In genomic region chr11:95805010-95805409, GRCm38 (mm10) we compare ENCODE assay signal across 12 mouse cellular contexts. TPM values are rescaled to one million over a fixed set of nuclear protein-coding genes. Genes with fewer than 3 reads are reported as not detected.
A peak's percentile ranks its signal among the peaks of the same experiment; 100 is the strongest.
DNase-seq lines count a peak whose midpoint lies in the region; ATAC-seq and TF ChIP-seq lines count a peak whose summit lies in the region.
"Had no signal": no experiment of that assay in that cellular context is flagged by ENCODE, and none has a peak within 500 bp of the region (broad histone marks: within the 10 kb centered on the region; RNA-seq: fewer than 3 reads in every experiment).

No protein-coding gene starts in this region.

- peak overlapping the region; percentile 66 for H3K9ac ChIP-seq in liver, embryonic 14.5 days (replicated peaks)
- H3K9ac ChIP-seq in stomach, embryonic 16.5 days (ENCODE audit: low read length): no peak overlapping the region
- H3K9ac ChIP-seq: midbrain, embryonic 15.5 days had no signal

- H3K27ac ChIP-seq in gastrocnemius, adult 2 months: peak overlapping the region; percentile 51
- peak overlapping the region; percentile 100 for H3K27ac ChIP-seq in liver, embryonic 14.5 days
- peak overlapping the region; percentile 30 for H3K27ac ChIP-seq in stomach, embryonic 16.5 days (ENCODE audit: low read length)
- H3K27ac ChIP-seq: midbrain, embryonic 15.5 days had no signal

- TF ChIP-seq EP300 in liver, embryonic 14.5 days (IDR thresholded peaks at IDR 0.05; ENCODE audit: low read depth): no peak

- no peaks in the 10 kb centered on the region for H3K27me3 ChIP-seq in liver, embryonic 14.5 days (ENCODE audit: control insufficient read depth, insufficient read depth, low read length)
- H3K27me3 ChIP-seq in stomach, embryonic 16.5 days (ENCODE audit: control insufficient read depth, insufficient read depth, low read length): no peaks in the 10 kb centered on the region
- H3K27me3 ChIP-seq: midbrain, embryonic 15.5 days had no signal

- peaks cover 4% of the 10 kb centered on the region; the same call in 1 of the 2 replicates for H3K9me3 ChIP-seq in liver, embryonic 14.5 days (ENCODE audit: control insufficient read depth, low read length)
- H3K9me3 ChIP-seq in stomach, embryonic 16.5 days (replicated peaks; ENCODE audit: control insufficient read depth, low read length): peaks cover 4% of the 10 kb centered on the region; the same call in 1 of the 2 replicates
- H3K9me3 ChIP-seq: midbrain, embryonic 15.5 days had no signal

- peak; percentile 99 for ATAC-seq in activated CD4-positive, CD25-positive, alpha-beta regulatory T cell, adult 4 months
- ATAC-seq in liver, embryonic 14.5 days (ENCODE audit: insufficient read depth): no peak
- ATAC-seq in stomach, embryonic 16.5 days (ENCODE audit: insufficient read depth, low FRiP score): no peak
- ATAC-seq in megakaryocyte-erythroid progenitor cell, adult 5-6 weeks (replicated peaks; ENCODE audit: low FRiP score, low TSS enrichment, poor library complexity, severe bottlenecking): no peak
- ATAC-seq: midbrain, embryonic 15.5 days had no signal

- H3K36me3 ChIP-seq in liver, embryonic 14.5 days (replicated peaks; ENCODE audit: control insufficient read depth, insufficient read depth, low read depth): no peaks in the 10 kb centered on the region
- no peaks in the 10 kb centered on the region for H3K36me3 ChIP-seq in stomach, embryonic 16.5 days (ENCODE audit: control insufficient read depth, insufficient read depth, low read length)
- H3K36me3 ChIP-seq: midbrain, embryonic 15.5 days had no signal

- H3K4me1 ChIP-seq in liver, embryonic 14.5 days (replicated peaks; ENCODE audit: control insufficient read depth in 2 of 2, insufficient read depth in 2 of 2, low read length in 1 of 2): peaks cover 80 to 85% of the 10 kb centered on the region in 2 experiments
- H3K4me1 ChIP-seq in stomach, embryonic 16.5 days (ENCODE audit: control insufficient read depth, insufficient read depth, low read length): peaks cover 15% of the 10 kb centered on the region

- DNase-seq in gastrocnemius, adult 2 months: no peak
- no peak for DNase-seq in gastrocnemius, adult 18-20 months (ENCODE audit: low spot score)
- DNase-seq in liver, embryonic 14.5 days (ENCODE audit: low read depth in 3 of 3, low spot score in 3 of 3): no peak
- no peak for DNase-seq in kidney, adult 18-20 months
- DNase-seq in gastrocnemius, postnatal 25 days: no peak
- DNase-seq: gastrocnemius, postnatal 10 days; layer of hippocampus, adult 9-11 months; lung, postnatal 10 days had no signal

- 51% methylated on average over 5 of the region's 5 CpGs for WGBS in liver, embryonic 14.5 days (ENCODE audit: insufficient replicate concordance)
- WGBS in stomach, embryonic 16.5 days: 64% methylated on average over 5 of the region's 5 CpGs

- no peak for TF ChIP-seq CTCF in gastrocnemius, adult 2 months (IDR thresholded peaks at IDR 0.05)
- no peak for TF ChIP-seq CTCF in liver, embryonic 14.5 days (IDR thresholded peaks at IDR 0.05; ENCODE audit: low read depth)

- H3K4me3 ChIP-seq in gastrocnemius, adult 2 months: no peak overlapping the region
- H3K4me3 ChIP-seq in liver, embryonic 14.5 days (ENCODE audit: insufficient read depth in 1 of 2, low read depth in 2 of 2, low read length in 2 of 2): 0 out of 4 replicates have a peak overlapping the region, but pooled peaks of 1 of the 2 experiments have one; percentile 6
- H3K4me3 ChIP-seq in stomach, embryonic 16.5 days (replicated peaks; ENCODE audit: low read length): no peak overlapping the region
- H3K4me3 ChIP-seq: midbrain, embryonic 15.5 days had no signal

- intact Hi-C loops in gastrocnemius, adult 2 months (cut with DNase I): no loop called here

- peak overlapping the region; percentile 55 for H3K4me2 ChIP-seq in liver, embryonic 14.5 days (ENCODE audit: low read depth)
- no peak overlapping the region for H3K4me2 ChIP-seq in stomach, embryonic 16.5 days (ENCODE audit: low read depth, low read length)
- H3K4me2 ChIP-seq: midbrain, embryonic 15.5 days had no signal

RNA-seq across cellular contexts. Expression of gene Phospho1, which starts 19.3 kb away (rescaled TPM):
- 100 to 1,000 TPM; 274 to 394 TPM for total RNA-seq in gastrocnemius, adult 2 months (2021)
- total RNA-seq in gastrocnemius, adult 18-20 months (2021): 100 to 1,000 TPM; 355 to 388 TPM
- polyA plus RNA-seq in activated CD4-positive, CD25-positive, alpha-beta regulatory T cell, adult 4 months (2017; shearing (Covaris generic)): not detected
- 21.4 and 22.0 TPM in 2 replicates for polyA plus RNA-seq in liver, embryonic 14.5 days (2012; rRNA removed)
- polyA plus RNA-seq in liver, embryonic 14.5 days (2014; fragmentation: Nextera tagmentation; extraction: Ambion mirVana): 5.7 and 6.6 TPM in 2 replicates
- polyA plus RNA-seq in stomach, embryonic 16.5 days (2015; fragmentation: Nextera tagmentation; extraction: Ambion mirVana): 0.54 and 0.94 TPM in 2 replicates
- 5.6 and 7.5 TPM in 2 replicates for total RNA-seq in megakaryocyte-erythroid progenitor cell, adult 5-6 weeks (2014; fragmentation: Nextera tagmentation)
- 0.56 and 3.2 TPM in 2 replicates for total RNA-seq in megakaryocyte-erythroid progenitor cell, adult 5-6 weeks (2017)
- 100 to 1,000 TPM; 288 to 335 TPM for total RNA-seq in gastrocnemius, postnatal 25 days (2021)
- polyA plus RNA-seq: midbrain, embryonic 15.5 days had no signal

RNA-seq across cellular contexts. Expression of gene Gngt2, which starts 32.0 kb away (rescaled TPM):
- total RNA-seq in gastrocnemius, adult 2 months (2021): 1 to 10 TPM; 2.6 to 7.6 TPM
- 1 to 10 TPM; 5.5 to 6.9 TPM for total RNA-seq in gastrocnemius, adult 18-20 months (2021)
- polyA plus RNA-seq in activated CD4-positive, CD25-positive, alpha-beta regulatory T cell, adult 4 months (2017; shearing (Covaris generic)): 10 to 100 TPM; 47.5 to 58.4 TPM
- polyA plus RNA-seq in liver, embryonic 14.5 days (2012; rRNA removed): 6.9 and 13.0 TPM in 2 replicates
- polyA plus RNA-seq in liver, embryonic 14.5 days (2014; fragmentation: Nextera tagmentation; extraction: Ambion mirVana): 16.5 and 17.5 TPM in 2 replicates
- polyA plus RNA-seq in stomach, embryonic 16.5 days (2015; fragmentation: Nextera tagmentation; extraction: Ambion mirVana): 16.1 and 18.2 TPM in 2 replicates
- total RNA-seq in megakaryocyte-erythroid progenitor cell, adult 5-6 weeks (2014; fragmentation: Nextera tagmentation): 4.4 and 5.0 TPM in 2 replicates
- total RNA-seq in megakaryocyte-erythroid progenitor cell, adult 5-6 weeks (2017): 4.0 and 4.6 TPM in 2 replicates
- 1 to 10 TPM; 5.2 to 6.1 TPM for total RNA-seq in gastrocnemius, postnatal 25 days (2021)

RNA-seq across cellular contexts. Expression of gene Abi3, which starts 37.3 kb away (rescaled TPM):
- 1 to 10 TPM; 2.2 to 3.0 TPM for total RNA-seq in gastrocnemius, adult 2 months (2021)
- 1 to 10 TPM; 3.0 to 4.2 TPM for total RNA-seq in gastrocnemius, adult 18-20 months (2021)
- 10 to 100 TPM; 58.8 to 59.2 TPM for polyA plus RNA-seq in activated CD4-positive, CD25-positive, alpha-beta regulatory T cell, adult 4 months (2017; shearing (Covaris generic))
- polyA plus RNA-seq in liver, embryonic 14.5 days (2012; rRNA removed): 4.9 and 6.2 TPM in 2 replicates
- polyA plus RNA-seq in liver, embryonic 14.5 days (2014; fragmentation: Nextera tagmentation; extraction: Ambion mirVana): 2.3 and 3.8 TPM in 2 replicates
- polyA plus RNA-seq in stomach, embryonic 16.5 days (2015; fragmentation: Nextera tagmentation; extraction: Ambion mirVana): 9.7 and 9.9 TPM in 2 replicates
- 5.9 and 8.9 TPM in 2 replicates for total RNA-seq in megakaryocyte-erythroid progenitor cell, adult 5-6 weeks (2014; fragmentation: Nextera tagmentation)
- total RNA-seq in megakaryocyte-erythroid progenitor cell, adult 5-6 weeks (2017): 3.4 and 5.7 TPM in 2 replicates
- 1 to 10 TPM; 2.2 to 3.2 TPM for total RNA-seq in gastrocnemius, postnatal 25 days (2021)

Comparison
In these comparisons a context has a peak if more than half of its experiments do, and no peak if none do; other contexts are left out.
1. H3K27ac ChIP-seq: peak in every context shown above with its lines; median percentile 100 in liver, embryonic 14.5 days; 51 in gastrocnemius, adult 2 months; 30 in stomach, embryonic 16.5 days.
2. RNA of gene Phospho1, which starts 19.3 kb away (total RNA-seq): 274 to 394 TPM in gastrocnemius, adult 2 months, 355 to 388 TPM in gastrocnemius, adult 18-20 months and 288 to 335 TPM in gastrocnemius, postnatal 25 days; 0.56 to 7.5 TPM in megakaryocyte-erythroid progenitor cell, adult 5-6 weeks; every median in the first group is over 10 times any median in the second.